Mouse (Mus musculus): ENCODE results near the gene Wipf1.

- TF ChIP-seq POLR2A (IDR thresholded peaks at IDR 0.05; ENCODE audit: insufficient read length, low read depth) (peak; percentile 68), TCF3 (IDR thresholded peaks at IDR 0.05; ENCODE audit: insufficient read length, low read depth) (no peak), MAX (IDR thresholded peaks at IDR 0.05; ENCODE audit: low read depth) (no peak), MYOG (IDR thresholded peaks at IDR 0.05; ENCODE audit: control insufficient read depth in 1 of 3, insufficient read depth in 1 of 3, insufficient read length in 2 of 3, low read depth in 2 of 3) (no peak), TCF12 (IDR thresholded peaks at IDR 0.05; ENCODE audit: insufficient read depth, poor library complexity, severe bottlenecking) (no peak), USF1 (IDR thresholded peaks at IDR 0.05; ENCODE audit: low read depth) (no peak), MYOD1 (IDR thresholded peaks at IDR 0.05; ENCODE audit: control insufficient read depth in 1 of 3, insufficient read length in 2 of 3, low read depth in 2 of 3) (peak in 1 of 3 experiments; percentile 9), SRF (IDR thresholded peaks at IDR 0.05; ENCODE audit: control insufficient read depth, insufficient read length, low read depth) (peak; percentile 9), REST (IDR thresholded peaks at IDR 0.05; ENCODE audit: insufficient read depth, insufficient read length) (no peak)
Observed at GRCm38 (mm10) chr2:73529356-73530330, at the start of gene Wipf1.
